Mouse (Mus musculus): Measurements from ENCODE around the gene Mapkbp1. TPM values are rescaled to one million over a fixed set of nuclear protein-coding genes. Genes with fewer than 3 reads are reported as not detected.

The Mapkbp1 gene
- polyA plus RNA-seq, 1 experiment from 2014 or later: 8.9 TPM

- H3K4me2 ChIP-seq (replicated peaks): no peak overlapping the region
- no peak for ATAC-seq (ENCODE audit: low FRiP score)
Observed at GRCm38 (mm10) chr2:120001956-120002355, 29.5 kb downstream of the Mapkbp1 start.

GRCm38 (mm10) chr2:120003970-120004369, 31.5 kb downstream of the Mapkbp1 start:
- ATAC-seq (ENCODE audit: low FRiP score) (no peak), DNase-seq (ENCODE audit: low spot score) (no peak)
- Histone ChIP-seq H3K4me1 (replicated peaks; ENCODE audit: control insufficient read depth, insufficient read depth, low read length) (no peaks in the 10 kb centered on the region), H3K27me3 (ENCODE audit: control insufficient read depth, insufficient read depth, low read length) (no peaks in the 10 kb centered on the region), H3K4me2 (replicated peaks) (no peak overlapping the region), H3K4me3 (replicated peaks; ENCODE audit: low read length) (no peak overlapping the region), H3K27ac (no peak overlapping the region), H3K9ac (no peak overlapping the region), H3K9me3 (ENCODE audit: control insufficient read depth, low read length) (no peaks in the 10 kb centered on the region), H3K36me3 (replicated peaks; ENCODE audit: control insufficient read depth, insufficient read depth) (no peaks in the 10 kb centered on the region; the same call in 1 of the 2 replicates)
- WGBS: 79% methylated on average over 2 of the region's 2 CpGs

More at GRCm38 (mm10) chr2:120001956-120002355, 29.5 kb downstream of the Mapkbp1 start:
- no peaks in the 10 kb centered on the region for H3K27me3 ChIP-seq (ENCODE audit: control insufficient read depth, insufficient read depth, low read length)
- H3K36me3 ChIP-seq (replicated peaks; ENCODE audit: control insufficient read depth, insufficient read depth): no peaks in the 10 kb centered on the region; the same call in 1 of the 2 replicates
- no peak for DNase-seq (ENCODE audit: low spot score)
- H3K27ac ChIP-seq: no peak overlapping the region
- no peaks in the 10 kb centered on the region for H3K9me3 ChIP-seq (ENCODE audit: control insufficient read depth, low read length)
- no peaks in the 10 kb centered on the region for H3K4me1 ChIP-seq (replicated peaks; ENCODE audit: control insufficient read depth, insufficient read depth, low read length)
- WGBS: 76% methylated on average over 4 of the region's 4 CpGs
- no peak overlapping the region for H3K4me3 ChIP-seq (replicated peaks; ENCODE audit: low read length)
- no peak overlapping the region for H3K9ac ChIP-seq

GRCm38 (mm10) chr2:120006696-120007095, 34.2 kb downstream of the Mapkbp1 start:
- ATAC-seq (ENCODE audit: low FRiP score): no peak
- 93% methylated on average over 7 of the region's 7 CpGs for WGBS

GRCm38 (mm10) chr2:120007680-120008210, 35.2 kb downstream of the Mapkbp1 start:
- H3K9me3 ChIP-seq (ENCODE audit: control insufficient read depth, low read length): no peaks in the 10 kb centered on the region
- 91% methylated on average over 4 of the region's 4 CpGs for WGBS
- H3K4me2 ChIP-seq (replicated peaks): no peak overlapping the region
- no peaks in the 10 kb centered on the region for H3K27me3 ChIP-seq (ENCODE audit: control insufficient read depth, insufficient read depth, low read length)
- H3K27ac ChIP-seq: no peak overlapping the region
- DNase-seq (ENCODE audit: low spot score): no peak
- no peak overlapping the region for H3K4me3 ChIP-seq (replicated peaks; ENCODE audit: low read length)
- no peak for ATAC-seq (ENCODE audit: low FRiP score)
- H3K36me3 ChIP-seq (replicated peaks; ENCODE audit: control insufficient read depth, insufficient read depth): peaks cover 5% of the 10 kb centered on the region
- H3K4me1 ChIP-seq (replicated peaks; ENCODE audit: control insufficient read depth, insufficient read depth, low read length): no peaks in the 10 kb centered on the region
- H3K9ac ChIP-seq: no peak overlapping the region

More at GRCm38 (mm10) chr2:120006696-120007095, 34.2 kb downstream of the Mapkbp1 start:
- DNase-seq (ENCODE audit: low spot score): no peak
- Histone ChIP-seq H3K4me2 (replicated peaks) (no peak overlapping the region), H3K27ac (no peak overlapping the region), H3K4me3 (replicated peaks; ENCODE audit: low read length) (no peak overlapping the region), H3K36me3 (replicated peaks; ENCODE audit: control insufficient read depth, insufficient read depth) (no peaks in the 10 kb centered on the region; the same call in 1 of the 2 replicates), H3K4me1 (replicated peaks; ENCODE audit: control insufficient read depth, insufficient read depth, low read length) (no peaks in the 10 kb centered on the region), H3K9me3 (ENCODE audit: control insufficient read depth, low read length) (no peaks in the 10 kb centered on the region), H3K27me3 (ENCODE audit: control insufficient read depth, insufficient read depth, low read length) (no peaks in the 10 kb centered on the region), H3K9ac (no peak overlapping the region)

GRCm38 (mm10) chr2:120008672-120009071, 36.2 kb downstream of the Mapkbp1 start:
- Histone ChIP-seq H3K36me3 (replicated peaks; ENCODE audit: control insufficient read depth, insufficient read depth) (peaks cover 14% of the 10 kb centered on the region), H3K9me3 (ENCODE audit: control insufficient read depth, low read length) (no peaks in the 10 kb centered on the region), H3K9ac (no peak overlapping the region), H3K4me3 (replicated peaks; ENCODE audit: low read length) (no peak overlapping the region), H3K4me1 (replicated peaks; ENCODE audit: control insufficient read depth, insufficient read depth, low read length) (no peaks in the 10 kb centered on the region), H3K4me2 (replicated peaks) (no peak overlapping the region), H3K27me3 (ENCODE audit: control insufficient read depth, insufficient read depth, low read length) (no peaks in the 10 kb centered on the region), H3K27ac (no peak overlapping the region)
- no peak for ATAC-seq (ENCODE audit: low FRiP score)
- WGBS: 71% methylated on average over 4 of the region's 4 CpGs
- no peak for DNase-seq (ENCODE audit: low spot score)

- Histone ChIP-seq H3K4me3 (replicated peaks; ENCODE audit: low read length) (no peak overlapping the region), H3K27ac (no peak overlapping the region), H3K27me3 (ENCODE audit: control insufficient read depth, insufficient read depth, low read length) (no peaks in the 10 kb centered on the region), H3K36me3 (replicated peaks; ENCODE audit: control insufficient read depth, insufficient read depth) (peaks cover 30% of the 10 kb centered on the region), H3K4me2 (replicated peaks) (no peak overlapping the region), H3K9ac (no peak overlapping the region), H3K4me1 (replicated peaks; ENCODE audit: control insufficient read depth, insufficient read depth, low read length) (no peaks in the 10 kb centered on the region), H3K9me3 (ENCODE audit: control insufficient read depth, low read length) (no peaks in the 10 kb centered on the region)
- peak; percentile 51; the same call in 1 of the 2 replicates for ATAC-seq (ENCODE audit: low FRiP score)
- peak; percentile 63 for DNase-seq (ENCODE audit: low spot score)
- WGBS: 79% methylated on average over 8 of the region's 8 CpGs
Observed at GRCm38 (mm10) chr2:120011462-120012200, 39.1 kb downstream of the Mapkbp1 start.

GRCm38 (mm10) chr2:120012924-120013323, 40.4 kb downstream of the Mapkbp1 start:
- ATAC-seq (ENCODE audit: low FRiP score): no peak
- Histone ChIP-seq H3K9me3 (ENCODE audit: control insufficient read depth, low read length) (no peaks in the 10 kb centered on the region), H3K4me2 (replicated peaks) (no peak overlapping the region), H3K27me3 (ENCODE audit: control insufficient read depth, insufficient read depth, low read length) (no peaks in the 10 kb centered on the region), H3K27ac (no peak overlapping the region), H3K9ac (no peak overlapping the region), H3K36me3 (replicated peaks; ENCODE audit: control insufficient read depth, insufficient read depth) (peaks cover 42% of the 10 kb centered on the region), H3K4me3 (replicated peaks; ENCODE audit: low read length) (no peak overlapping the region), H3K4me1 (replicated peaks; ENCODE audit: control insufficient read depth, insufficient read depth, low read length) (no peaks in the 10 kb centered on the region)
- WGBS: 90% methylated on average over 13 of the region's 13 CpGs
- DNase-seq (ENCODE audit: low spot score): no peak

GRCm38 (mm10) chr2:120013831-120014486, 41.5 kb downstream of the Mapkbp1 start:
- peaks cover 53% of the 10 kb centered on the region for H3K36me3 ChIP-seq (replicated peaks; ENCODE audit: control insufficient read depth, insufficient read depth)
- no peaks in the 10 kb centered on the region for H3K9me3 ChIP-seq (ENCODE audit: control insufficient read depth, low read length)
- H3K9ac ChIP-seq: no peak overlapping the region
- H3K4me3 ChIP-seq (replicated peaks; ENCODE audit: low read length): no peak overlapping the region
- H3K27ac ChIP-seq: no peak overlapping the region
- no peaks in the 10 kb centered on the region for H3K4me1 ChIP-seq (replicated peaks; ENCODE audit: control insufficient read depth, insufficient read depth, low read length)
- DNase-seq (ENCODE audit: low spot score) (no peak), ATAC-seq (ENCODE audit: low FRiP score) (no peak)
- WGBS: 96% methylated on average over 2 of the region's 2 CpGs
- no peak overlapping the region for H3K4me2 ChIP-seq (replicated peaks)
- no peaks in the 10 kb centered on the region for H3K27me3 ChIP-seq (ENCODE audit: control insufficient read depth, insufficient read depth, low read length)

GRCm38 (mm10) chr2:120015882-120016281, 43.4 kb downstream of the Mapkbp1 start:
- no peaks in the 10 kb centered on the region for H3K9me3 ChIP-seq (ENCODE audit: control insufficient read depth, low read length)
- H3K36me3 ChIP-seq (replicated peaks; ENCODE audit: control insufficient read depth, insufficient read depth): peaks cover 72% of the 10 kb centered on the region
- DNase-seq (ENCODE audit: low spot score): no peak

More at GRCm38 (mm10) chr2:120015882-120016281, 43.4 kb downstream of the Mapkbp1 start:
- Histone ChIP-seq H3K27me3 (ENCODE audit: control insufficient read depth, insufficient read depth, low read length) (no peaks in the 10 kb centered on the region), H3K9ac (no peak overlapping the region), H3K4me2 (replicated peaks) (no peak overlapping the region), H3K27ac (no peak overlapping the region), H3K4me3 (replicated peaks; ENCODE audit: low read length) (no peak overlapping the region), H3K4me1 (replicated peaks; ENCODE audit: control insufficient read depth, insufficient read depth, low read length) (no peaks in the 10 kb centered on the region)
- WGBS: 94% methylated on average over 4 of the region's 4 CpGs
- ATAC-seq (ENCODE audit: low FRiP score): no peak

All from hindbrain, embryonic 14.5 days (tissue).